Mouse (Mus musculus): ENCODE measurements around the gene Kazald1. TPM values are rescaled to one million over a fixed set of nuclear protein-coding genes. Genes with fewer than 3 reads are reported as not detected.

Kazald1 gene
- polyA plus RNA-seq, 1 experiment from 2014 or later: 2.2 TPM

- 75% methylated on average over 8 of the region's 8 CpGs for WGBS
- H3K9me3 ChIP-seq (ENCODE audit: control insufficient read depth, low read length): no peaks in the 10 kb centered on the region
- no peak overlapping the region for H3K27ac ChIP-seq (replicated peaks; ENCODE audit: low read depth, low read length)
- no peaks in the 10 kb centered on the region for H3K4me1 ChIP-seq (ENCODE audit: control insufficient read depth, insufficient read depth, low read length)
- no peak overlapping the region for H3K9ac ChIP-seq (ENCODE audit: low read length)
- H3K4me3 ChIP-seq (ENCODE audit: low read depth, low read length): no peak overlapping the region
- ATAC-seq (ENCODE audit: insufficient number of reproducible peaks, low FRiP score, low TSS enrichment, low read depth) (no peak), DNase-seq (ENCODE audit: low spot score) (no peak)
- no peak overlapping the region for H3K4me2 ChIP-seq (ENCODE audit: low read depth, severe bottlenecking)
- H3K36me3 ChIP-seq (ENCODE audit: control insufficient read depth, insufficient read depth, low read length): no peaks in the 10 kb centered on the region
- H3K27me3 ChIP-seq (ENCODE audit: control insufficient read depth, insufficient read depth, low read length): peaks cover 39% of the 10 kb centered on the region
These were observed 25.6 kb downstream of the Kazald1 start for GRCm38 (mm10) chr19:45100486-45101270.

GRCm38 (mm10) chr19:45105591-45105990 lies 30.6 kb downstream of the Kazald1 start:
- no peak overlapping the region for H3K4me2 ChIP-seq (ENCODE audit: low read depth, severe bottlenecking)
- no peaks in the 10 kb centered on the region for H3K4me1 ChIP-seq (ENCODE audit: control insufficient read depth, insufficient read depth, low read length)
- H3K27me3 ChIP-seq (ENCODE audit: control insufficient read depth, insufficient read depth, low read length): peaks cover 43% of the 10 kb centered on the region
- ATAC-seq (ENCODE audit: insufficient number of reproducible peaks, low FRiP score, low TSS enrichment, low read depth) (no peak), DNase-seq (ENCODE audit: low spot score) (no peak)
- no peaks in the 10 kb centered on the region for H3K9me3 ChIP-seq (ENCODE audit: control insufficient read depth, low read length)
- H3K27ac ChIP-seq (replicated peaks; ENCODE audit: low read depth, low read length): no peak overlapping the region
- WGBS: 25% methylated on average over 1 of the region's 1 CpGs
- no peaks in the 10 kb centered on the region for H3K36me3 ChIP-seq (ENCODE audit: control insufficient read depth, insufficient read depth, low read length)
- H3K9ac ChIP-seq (ENCODE audit: low read length): no peak overlapping the region
- no peak overlapping the region for H3K4me3 ChIP-seq (ENCODE audit: low read depth, low read length)

GRCm38 (mm10) chr19:45106689-45107088 lies 31.6 kb downstream of the Kazald1 start:
- DNase-seq (ENCODE audit: low spot score) (no peak), ATAC-seq (ENCODE audit: insufficient number of reproducible peaks, low FRiP score, low TSS enrichment, low read depth) (no peak)
- no peaks in the 10 kb centered on the region for H3K9me3 ChIP-seq (ENCODE audit: control insufficient read depth, low read length)
- no peaks in the 10 kb centered on the region for H3K4me1 ChIP-seq (ENCODE audit: control insufficient read depth, insufficient read depth, low read length)
- no peak overlapping the region for H3K4me3 ChIP-seq (ENCODE audit: low read depth, low read length)
- H3K9ac ChIP-seq (ENCODE audit: low read length): no peak overlapping the region
- H3K4me2 ChIP-seq (ENCODE audit: low read depth, severe bottlenecking): no peak overlapping the region
- no peaks in the 10 kb centered on the region for H3K36me3 ChIP-seq (ENCODE audit: control insufficient read depth, insufficient read depth, low read length)
- peaks cover 43% of the 10 kb centered on the region for H3K27me3 ChIP-seq (ENCODE audit: control insufficient read depth, insufficient read depth, low read length)
- no peak overlapping the region for H3K27ac ChIP-seq (replicated peaks; ENCODE audit: low read depth, low read length)
- 43% methylated on average over 6 of the region's 6 CpGs for WGBS

GRCm38 (mm10) chr19:45110681-45111080 lies 35.6 kb downstream of the Kazald1 start:
- H3K4me3 ChIP-seq (ENCODE audit: low read depth, low read length): no peak overlapping the region
- H3K9me3 ChIP-seq (ENCODE audit: control insufficient read depth, low read length): no peaks in the 10 kb centered on the region
- H3K4me1 ChIP-seq (ENCODE audit: control insufficient read depth, insufficient read depth, low read length): peaks cover 12% of the 10 kb centered on the region
- no peak overlapping the region for H3K27ac ChIP-seq (replicated peaks; ENCODE audit: low read depth, low read length)
- H3K27me3 ChIP-seq (ENCODE audit: control insufficient read depth, insufficient read depth, low read length): 0 out of 2 replicates have a peak, but pooled peaks cover 5% of the 10 kb centered on the region
- 74% methylated on average over 8 of the region's 8 CpGs for WGBS
- no peak overlapping the region for H3K4me2 ChIP-seq (ENCODE audit: low read depth, severe bottlenecking)
- DNase-seq (ENCODE audit: low spot score) (no peak), ATAC-seq (ENCODE audit: insufficient number of reproducible peaks, low FRiP score, low TSS enrichment, low read depth) (no peak)
- H3K36me3 ChIP-seq (ENCODE audit: control insufficient read depth, insufficient read depth, low read length): no peaks in the 10 kb centered on the region
- H3K9ac ChIP-seq (ENCODE audit: low read length): no peak overlapping the region

GRCm38 (mm10) chr19:45112444-45112843 lies 37.4 kb downstream of the Kazald1 start:
- DNase-seq (ENCODE audit: low spot score) (no peak), ATAC-seq (ENCODE audit: insufficient number of reproducible peaks, low FRiP score, low TSS enrichment, low read depth) (no peak)
- Histone ChIP-seq H3K4me1 (ENCODE audit: control insufficient read depth, insufficient read depth, low read length) (peaks cover 12% of the 10 kb centered on the region), H3K27me3 (ENCODE audit: control insufficient read depth, insufficient read depth, low read length) (no peaks in the 10 kb centered on the region), H3K9ac (ENCODE audit: low read length) (no peak overlapping the region), H3K36me3 (ENCODE audit: control insufficient read depth, insufficient read depth, low read length) (no peaks in the 10 kb centered on the region), H3K4me3 (ENCODE audit: low read depth, low read length) (no peak overlapping the region), H3K9me3 (ENCODE audit: control insufficient read depth, low read length) (no peaks in the 10 kb centered on the region), H3K4me2 (ENCODE audit: low read depth, severe bottlenecking) (no peak overlapping the region), H3K27ac (replicated peaks; ENCODE audit: low read depth, low read length) (no peak overlapping the region)
- WGBS: 87% methylated on average over 6 of the region's 6 CpGs

- Histone ChIP-seq H3K4me2 (ENCODE audit: low read depth, severe bottlenecking) (peak overlapping the region; percentile 24; the same call in 1 of the 2 replicates), H3K4me1 (ENCODE audit: control insufficient read depth, insufficient read depth, low read length) (peaks cover 12% of the 10 kb centered on the region), H3K9me3 (ENCODE audit: control insufficient read depth, low read length) (no peaks in the 10 kb centered on the region), H3K27ac (replicated peaks; ENCODE audit: low read depth, low read length) (no peak overlapping the region; the same call in 1 of the 2 replicates), H3K9ac (ENCODE audit: low read length) (0 out of 2 replicates have a peak overlapping the region, but pooled peaks have one; percentile 18), H3K4me3 (ENCODE audit: low read depth, low read length) (no peak overlapping the region; the same call in 1 of the 2 replicates), H3K27me3 (ENCODE audit: control insufficient read depth, insufficient read depth, low read length) (no peaks in the 10 kb centered on the region), H3K36me3 (ENCODE audit: control insufficient read depth, insufficient read depth, low read length) (no peaks in the 10 kb centered on the region)
- WGBS: 1% methylated on average over 18 of the region's 18 CpGs
- DNase-seq (ENCODE audit: low spot score): peak; percentile 60
- ATAC-seq (ENCODE audit: insufficient number of reproducible peaks, low FRiP score, low TSS enrichment, low read depth): no peak
These were observed 38.9 kb downstream of the Kazald1 start for GRCm38 (mm10) chr19:45113791-45114460.

- H3K36me3 ChIP-seq (ENCODE audit: control insufficient read depth, insufficient read depth, low read length): no peaks in the 10 kb centered on the region
- H3K9me3 ChIP-seq (ENCODE audit: control insufficient read depth, low read length): no peaks in the 10 kb centered on the region
- H3K4me1 ChIP-seq (ENCODE audit: control insufficient read depth, insufficient read depth, low read length): peaks cover 12% of the 10 kb centered on the region
- H3K27ac ChIP-seq (replicated peaks; ENCODE audit: low read depth, low read length): no peak overlapping the region
- no peak overlapping the region for H3K4me3 ChIP-seq (ENCODE audit: low read depth, low read length)
- WGBS: 33% methylated on average over 2 of the region's 3 CpGs
- DNase-seq (ENCODE audit: low spot score) (no peak), ATAC-seq (ENCODE audit: insufficient number of reproducible peaks, low FRiP score, low TSS enrichment, low read depth) (no peak)
- H3K4me2 ChIP-seq (ENCODE audit: low read depth, severe bottlenecking): no peak overlapping the region
- H3K9ac ChIP-seq (ENCODE audit: low read length): no peak overlapping the region
- no peaks in the 10 kb centered on the region for H3K27me3 ChIP-seq (ENCODE audit: control insufficient read depth, insufficient read depth, low read length)
These were observed 39.7 kb downstream of the Kazald1 start for GRCm38 (mm10) chr19:45114772-45115171.

- ATAC-seq (ENCODE audit: insufficient number of reproducible peaks, low FRiP score, low TSS enrichment, low read depth): no peak
- Histone ChIP-seq H3K4me2 (ENCODE audit: low read depth, severe bottlenecking) (no peak overlapping the region), H3K9me3 (ENCODE audit: control insufficient read depth, low read length) (no peaks in the 10 kb centered on the region), H3K27ac (replicated peaks; ENCODE audit: low read depth, low read length) (no peak overlapping the region), H3K36me3 (ENCODE audit: control insufficient read depth, insufficient read depth, low read length) (no peaks in the 10 kb centered on the region), H3K9ac (ENCODE audit: low read length) (no peak overlapping the region), H3K27me3 (ENCODE audit: control insufficient read depth, insufficient read depth, low read length) (no peaks in the 10 kb centered on the region), H3K4me3 (ENCODE audit: low read depth, low read length) (no peak overlapping the region), H3K4me1 (ENCODE audit: control insufficient read depth, insufficient read depth, low read length) (peaks cover 12% of the 10 kb centered on the region)
- WGBS: 58% methylated on average over 1 of the region's 1 CpGs
- DNase-seq (ENCODE audit: low spot score): peak; percentile 52
These were observed 41.8 kb downstream of the Kazald1 start for GRCm38 (mm10) chr19:45116798-45117197.

Data from limb, embryonic 11.5 days (tissue).